Mouse (Mus musculus): ENCODE results near the gene Lipc. TPM values are rescaled to one million over a fixed set of nuclear protein-coding genes. Genes with fewer than 3 reads are reported as not detected.

Lipc gene
- total RNA-seq (2022) = under 1 TPM in 2 of 4 experiments, not detected in 2; 0.22 to 0.25 TPM

DNA sequence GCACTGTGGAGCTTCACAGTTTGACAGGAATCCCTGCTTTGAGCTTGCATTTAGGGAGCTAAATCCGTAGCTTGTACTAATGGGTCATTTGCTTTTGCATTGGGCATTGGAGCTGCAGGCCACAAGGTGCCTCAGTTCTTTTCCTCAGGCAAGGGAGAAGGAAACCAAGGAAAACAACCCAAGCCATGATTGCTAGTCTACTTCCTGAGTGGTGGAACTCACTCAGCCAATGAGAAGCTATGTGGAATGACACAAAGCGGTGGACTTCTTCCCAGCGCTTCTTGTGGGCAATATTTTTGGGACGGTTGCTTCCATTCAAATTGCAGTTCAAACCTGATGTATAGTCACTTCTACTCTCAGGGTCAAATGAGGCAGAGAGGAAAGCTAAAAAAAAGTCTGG, at the start of gene Lipc:
Gene Lipc, minus strand, starts transcription at position 101 of the 400 bp plus-strand sequence.
- no peak for DNase-seq (ENCODE audit: low spot score in 2 of 2)

DNA sequence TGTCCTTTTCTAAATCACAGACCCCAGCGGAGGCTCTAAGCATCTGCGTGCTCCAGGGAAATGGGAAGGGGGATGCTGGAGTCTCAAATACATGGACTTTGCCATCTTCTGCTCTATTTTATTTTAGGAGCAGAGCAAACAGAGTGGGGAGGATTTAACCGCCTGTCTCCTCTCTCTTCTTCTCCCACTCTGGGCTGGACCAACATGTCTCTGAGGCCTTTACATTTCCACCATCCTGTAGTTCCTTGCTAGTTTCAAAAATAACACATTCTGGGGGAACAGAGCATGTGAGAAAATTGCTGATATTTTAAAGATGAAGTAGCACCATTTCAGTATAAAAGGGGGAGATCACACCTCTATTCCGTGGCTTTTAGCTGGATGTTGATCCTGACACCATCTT, 47.1 kb upstream of the Lipc start:
- DNase-seq (ENCODE audit: low spot score in 2 of 2) = no peak

DNA sequence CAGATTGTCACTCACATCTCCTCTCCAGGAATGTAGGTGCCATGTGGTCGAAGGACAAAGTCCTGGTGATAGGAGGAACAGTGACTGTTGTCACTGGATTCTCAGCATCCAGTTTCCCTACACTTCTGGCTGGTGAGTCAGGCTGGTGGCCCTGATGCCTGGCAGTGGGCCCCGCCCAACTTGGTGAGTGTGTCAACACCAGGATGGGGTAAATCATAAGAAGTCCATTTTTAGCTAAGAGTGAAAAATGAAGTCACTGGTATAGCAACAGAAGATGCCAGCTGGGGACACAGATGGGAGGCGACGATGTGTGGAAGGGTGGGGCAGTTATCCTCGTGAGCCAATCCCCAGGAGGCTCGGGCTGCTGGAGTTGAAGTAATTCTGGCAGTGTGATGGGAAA, 46.7 kb upstream of the Lipc start:
- peak; percentile 36 to 92 for DNase-seq (ENCODE audit: low spot score in 2 of 2)

DNA sequence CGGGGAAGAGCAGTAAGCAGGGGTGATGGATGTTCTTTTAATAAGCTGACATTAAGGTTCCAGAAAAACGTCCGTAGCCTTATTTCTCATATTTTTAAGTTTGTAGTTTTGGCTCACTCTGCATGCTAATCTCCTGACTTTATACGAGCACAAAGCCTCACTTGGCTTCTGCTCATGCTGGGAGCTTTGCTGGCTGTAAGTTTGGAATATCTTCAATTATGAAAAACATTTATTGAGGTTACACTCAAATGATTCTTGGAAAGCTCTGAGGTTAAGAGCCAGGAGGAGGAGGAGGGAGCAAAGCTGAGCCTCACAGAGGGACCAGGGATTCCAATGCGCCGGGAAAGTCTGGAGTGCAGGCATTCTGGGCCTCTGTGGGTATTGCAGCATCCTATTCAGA, 41.3 kb upstream of the Lipc start:
- no peak for DNase-seq (ENCODE audit: low spot score in 2 of 2)

DNA sequence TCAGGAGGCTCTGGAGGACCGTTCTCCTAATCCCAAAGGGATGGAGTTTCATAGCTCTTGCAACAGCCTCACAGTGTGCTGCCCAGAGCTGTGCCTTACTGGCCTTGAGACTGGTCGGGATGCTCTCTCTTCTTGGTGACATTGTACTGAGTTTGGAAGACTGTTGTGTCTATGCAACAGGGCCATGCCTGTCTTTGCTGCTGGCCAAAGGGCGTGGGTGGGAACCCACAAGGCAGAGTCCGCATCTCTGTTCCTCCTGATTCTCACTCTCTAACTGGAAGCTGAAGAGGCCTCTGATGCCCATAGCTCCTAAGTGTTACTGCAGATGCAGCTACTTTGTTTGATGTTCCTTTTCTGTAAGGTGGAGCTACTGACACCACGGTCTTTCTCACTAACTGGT, 39.4 kb upstream of the Lipc start:
- DNase-seq (ENCODE audit: low spot score in 2 of 2) = no peak

DNA sequence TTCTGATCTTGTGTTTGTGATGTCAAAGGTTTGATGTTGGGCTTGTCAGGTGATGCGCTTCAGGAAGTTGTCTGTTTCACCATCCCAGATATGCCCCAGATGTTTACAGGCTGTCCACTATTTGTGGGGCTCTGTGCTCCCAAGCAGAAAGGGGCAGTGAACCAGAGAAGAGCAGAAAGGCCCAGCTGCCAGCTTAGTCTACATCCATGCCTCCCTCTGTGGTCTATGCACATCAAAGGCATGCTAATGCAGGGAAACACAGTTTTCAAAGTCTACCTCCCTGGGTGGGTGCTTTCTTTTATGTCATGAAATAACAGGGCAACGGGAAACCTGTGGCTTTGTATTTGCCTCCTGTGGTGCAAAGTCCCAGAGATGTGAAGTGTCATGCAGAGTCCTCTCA, 35.2 kb upstream of the Lipc start:
- DNase-seq (ENCODE audit: low spot score in 2 of 2) = no peak

DNA sequence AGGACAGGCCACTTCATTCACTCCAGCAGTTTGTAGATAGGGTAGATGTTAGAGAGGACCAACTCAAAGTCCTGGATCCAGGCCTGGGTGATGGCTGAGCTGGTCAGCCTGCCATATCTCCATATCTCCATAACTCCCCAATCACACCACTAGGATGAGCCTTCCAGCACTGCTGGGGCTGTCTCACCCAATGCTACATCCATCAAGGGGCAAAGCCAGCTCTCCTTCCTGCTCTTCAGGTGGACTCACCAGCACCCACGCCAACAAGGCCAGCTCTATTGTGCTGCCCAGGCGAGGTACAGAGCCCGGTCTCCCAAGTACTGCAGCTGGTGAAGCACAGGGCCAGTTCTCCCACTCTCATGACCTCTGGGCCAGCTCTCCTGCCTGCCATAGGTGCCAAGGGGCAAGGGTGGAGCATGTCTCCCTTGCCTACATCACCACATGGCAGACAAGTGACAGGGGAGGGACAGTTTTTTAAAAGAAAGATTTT, 31.0 kb upstream of the Lipc start:
- no peak for DNase-seq (ENCODE audit: low spot score in 2 of 2)

DNA sequence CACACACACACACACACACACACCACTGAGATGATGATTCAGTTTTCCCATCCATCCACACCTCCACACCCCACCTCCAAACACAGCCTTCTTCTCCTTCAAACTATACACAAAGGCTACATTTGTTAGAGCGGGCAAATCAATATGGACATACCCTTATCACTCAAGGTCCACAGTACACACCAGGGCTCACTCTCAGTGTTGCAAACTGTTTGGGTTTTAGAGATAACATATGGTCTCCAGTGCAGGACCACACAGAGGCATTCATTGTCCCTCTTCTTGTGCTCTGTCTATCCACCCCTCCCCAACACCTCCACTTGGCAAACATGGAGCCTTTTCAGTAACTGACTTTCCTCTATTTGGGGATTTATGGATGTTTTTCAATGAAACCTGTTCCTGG, 29.7 kb upstream of the Lipc start:
- no peak for DNase-seq (ENCODE audit: low spot score in 2 of 2)

DNA sequence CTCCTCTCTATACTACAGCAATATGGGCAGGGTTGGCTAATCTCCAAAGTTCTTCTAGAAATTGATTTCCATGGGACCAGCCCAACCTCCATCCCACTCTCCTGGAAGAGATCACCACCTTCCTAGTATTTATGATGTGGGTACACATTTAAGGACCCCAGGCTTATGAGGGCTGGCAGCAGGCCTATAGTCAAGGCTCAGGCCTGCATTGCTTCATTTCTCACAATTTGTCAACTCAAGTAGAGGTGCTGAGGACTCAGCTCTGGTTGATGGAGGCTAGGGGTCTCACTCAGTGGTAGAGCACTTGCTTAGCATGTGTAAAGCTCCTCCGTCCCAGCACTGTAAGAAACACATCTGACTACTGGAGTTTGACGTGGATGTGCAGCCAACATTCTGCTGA, 27.6 kb upstream of the Lipc start:
- DNase-seq (ENCODE audit: low spot score in 2 of 2) = no peak

DNA sequence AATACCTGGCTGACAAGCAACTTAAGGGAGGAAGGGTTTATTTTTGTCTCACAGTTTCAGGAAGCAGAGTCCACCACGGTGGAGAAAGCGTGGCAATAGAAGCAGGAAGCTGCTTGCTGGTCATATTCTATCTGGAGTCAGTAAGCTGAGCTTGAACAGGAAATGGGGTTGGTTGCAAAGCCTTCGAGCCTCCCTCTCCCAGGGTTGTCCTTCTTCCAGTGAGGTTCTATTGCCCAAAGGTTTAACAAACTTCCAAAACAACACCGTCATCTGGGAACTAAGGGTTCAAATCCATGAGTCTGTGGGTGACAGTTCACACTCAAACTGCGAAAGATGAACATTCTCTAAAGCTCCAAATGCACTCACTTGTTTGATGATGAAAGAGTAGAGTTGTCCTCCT, 27.1 kb upstream of the Lipc start:
- DNase-seq (ENCODE audit: low spot score in 2 of 2) = no peak

DNA sequence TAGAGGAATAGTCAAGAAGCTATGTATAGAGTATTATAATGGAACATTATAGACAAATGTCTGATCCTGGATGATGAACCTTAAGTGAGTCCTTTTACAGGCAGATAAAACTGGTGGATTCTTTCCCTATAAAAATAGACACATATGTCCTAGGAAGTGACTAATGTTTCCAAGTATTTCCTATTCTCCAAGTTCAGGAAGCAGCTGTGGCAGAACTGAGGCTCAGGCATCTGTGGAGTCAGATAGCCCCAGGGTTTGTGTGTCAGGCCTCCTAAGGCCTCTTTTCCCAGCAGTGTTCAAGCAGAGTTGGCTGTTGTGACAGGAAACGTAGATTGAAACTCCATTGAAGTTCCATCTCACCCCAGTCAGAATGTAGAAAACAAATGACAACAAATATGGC, 25.4 kb upstream of the Lipc start:
- DNase-seq (ENCODE audit: low spot score in 2 of 2) = no peak

DNA sequence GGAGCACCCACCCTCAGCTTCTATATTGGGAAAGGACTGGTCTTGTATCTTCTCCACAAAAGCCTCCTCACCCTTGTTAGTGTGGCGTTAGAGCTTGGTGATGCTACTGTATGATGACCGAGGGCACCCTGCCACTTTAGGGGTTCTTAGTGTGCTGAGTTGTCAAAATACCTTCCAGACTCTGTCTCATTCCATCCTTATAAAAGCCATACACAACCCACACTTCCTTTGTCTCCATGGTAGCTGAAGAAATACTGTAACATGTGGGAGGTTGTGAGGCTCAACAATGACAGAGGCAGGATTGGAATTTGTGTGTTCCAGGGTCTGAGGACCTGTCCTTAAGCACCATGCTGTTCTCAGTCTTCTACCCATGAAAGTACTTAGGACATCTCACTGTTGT, 23.9 kb upstream of the Lipc start:
- no peak for DNase-seq (ENCODE audit: low spot score in 2 of 2)

DNA sequence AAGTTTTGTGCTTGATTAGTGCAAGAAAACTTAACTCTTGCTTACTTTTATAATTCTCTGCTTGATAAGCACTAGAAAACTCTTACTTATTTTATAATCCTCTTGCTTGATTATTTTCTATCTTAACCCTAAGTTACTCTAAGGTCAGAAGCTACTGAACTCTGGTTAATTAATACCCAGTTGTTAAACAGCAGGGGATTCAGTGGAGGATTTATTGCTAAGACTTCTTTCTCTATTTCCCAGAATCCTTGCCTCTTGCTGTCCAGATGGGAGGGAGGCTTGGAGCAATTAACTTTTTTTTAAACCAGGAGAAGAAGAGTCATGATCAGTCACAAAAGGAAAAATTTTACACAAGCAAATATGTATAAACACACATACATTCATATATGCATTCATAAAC, 21.3 kb upstream of the Lipc start:
- DNase-seq (ENCODE audit: low spot score in 2 of 2) = no peak

DNA sequence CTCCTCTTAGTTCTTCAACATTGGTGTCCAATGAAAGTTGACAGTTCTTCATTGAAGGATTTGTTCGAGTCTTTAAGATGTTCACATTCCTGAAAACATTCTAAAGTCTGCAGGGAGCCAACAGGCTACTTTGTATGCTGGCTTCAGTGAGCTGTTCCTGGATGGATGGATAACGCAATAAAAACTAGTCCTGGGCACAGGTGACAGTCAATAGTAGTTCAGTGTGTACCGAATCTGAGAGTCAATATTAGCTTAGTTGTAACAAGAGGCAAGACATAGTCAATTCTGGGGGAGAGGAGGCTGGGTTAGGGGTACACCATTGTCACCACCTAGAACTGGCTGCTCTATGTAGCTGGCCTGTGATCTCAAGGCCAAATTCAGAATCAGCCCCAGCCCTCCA, 17.2 kb upstream of the Lipc start:
- DNase-seq (ENCODE audit: low spot score in 2 of 2) = no peak

DNA sequence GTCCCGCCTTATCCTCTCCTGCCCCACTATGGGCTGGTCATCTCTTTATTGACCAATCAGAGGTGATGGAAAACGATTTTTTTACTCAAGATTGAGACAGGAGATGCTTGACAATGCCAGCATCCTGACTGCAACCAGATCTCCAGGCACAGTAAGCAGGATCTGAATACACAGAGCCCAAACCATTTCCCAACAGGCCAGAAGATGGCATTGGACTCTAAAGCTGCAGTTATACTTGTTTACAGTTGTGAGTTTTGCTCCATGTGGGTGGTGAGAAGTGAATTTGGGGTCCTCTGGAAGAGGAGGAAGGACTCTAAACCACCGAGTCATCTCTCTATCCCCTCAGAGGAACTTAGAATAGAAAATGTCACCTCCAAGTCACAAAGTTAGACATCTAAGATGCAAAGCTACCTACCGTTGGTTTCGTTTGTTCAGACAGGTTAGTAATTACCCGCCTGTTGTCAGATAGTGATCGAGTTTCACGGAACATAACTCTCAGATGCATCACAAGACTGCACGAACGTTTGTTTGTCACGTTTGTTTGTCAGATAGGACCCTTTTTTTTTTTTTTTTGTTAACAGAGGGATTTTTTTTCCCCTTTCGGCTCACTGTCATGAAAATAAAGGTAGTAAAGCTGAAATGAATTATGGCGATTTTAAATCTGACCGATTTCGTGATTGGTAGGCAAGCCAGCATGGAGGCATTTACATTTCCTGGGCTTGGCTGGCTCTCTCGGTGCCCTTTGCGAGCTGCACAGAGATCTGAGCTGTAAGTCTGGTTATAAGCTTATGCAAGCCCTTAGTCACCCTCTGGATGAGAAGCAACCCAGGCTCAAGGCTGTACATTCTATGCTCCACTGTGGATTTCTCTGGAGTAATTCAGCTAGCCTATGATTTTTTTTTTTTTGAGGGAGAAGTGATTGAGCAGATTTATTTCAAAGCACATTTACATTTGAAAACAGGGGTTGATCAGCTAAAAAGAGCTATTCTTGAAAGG, 14.3 kb upstream of the Lipc start:
- no peak for DNase-seq (ENCODE audit: low spot score in 2 of 2)

DNA sequence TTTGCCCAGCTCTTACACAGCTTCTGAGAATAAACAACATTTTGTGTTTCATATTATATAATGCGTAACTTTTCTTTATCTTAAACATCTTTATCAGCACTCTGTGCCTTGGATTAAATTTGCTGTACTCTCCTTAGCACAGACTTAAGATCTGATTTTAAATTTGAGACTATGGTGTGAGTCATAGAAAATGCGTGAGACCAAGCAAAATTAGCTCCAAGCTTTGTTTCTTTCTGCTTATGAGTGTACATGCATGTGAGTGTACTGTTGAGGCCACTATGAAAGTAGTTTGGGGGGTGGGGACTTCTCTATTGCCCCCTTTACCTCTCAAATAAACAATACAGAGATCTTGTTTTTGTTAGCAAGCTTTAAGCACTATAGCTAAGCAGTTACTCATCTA, 13.4 kb upstream of the Lipc start:
- no peak for DNase-seq (ENCODE audit: low spot score in 2 of 2)

DNA sequence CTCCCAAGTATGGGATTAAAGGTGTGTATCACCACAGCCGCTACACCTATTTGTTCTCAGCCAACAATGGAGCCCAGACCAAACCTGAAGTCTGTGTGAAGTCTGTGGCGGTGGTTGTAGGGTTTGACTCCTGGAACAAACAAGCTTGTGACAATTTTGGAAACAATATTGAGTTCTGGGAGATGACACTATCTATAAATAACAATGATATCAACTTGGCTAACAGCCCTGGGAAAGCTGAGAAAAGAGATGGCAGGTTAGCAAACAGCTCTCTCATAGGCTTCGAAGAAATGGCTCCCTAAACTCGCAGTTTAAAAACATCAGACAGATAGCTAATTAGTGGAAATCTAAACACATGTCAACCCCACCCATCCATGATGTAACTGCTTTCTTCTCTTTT, 13.0 kb upstream of the Lipc start:
- DNase-seq (ENCODE audit: low spot score in 2 of 2) = no peak

DNA sequence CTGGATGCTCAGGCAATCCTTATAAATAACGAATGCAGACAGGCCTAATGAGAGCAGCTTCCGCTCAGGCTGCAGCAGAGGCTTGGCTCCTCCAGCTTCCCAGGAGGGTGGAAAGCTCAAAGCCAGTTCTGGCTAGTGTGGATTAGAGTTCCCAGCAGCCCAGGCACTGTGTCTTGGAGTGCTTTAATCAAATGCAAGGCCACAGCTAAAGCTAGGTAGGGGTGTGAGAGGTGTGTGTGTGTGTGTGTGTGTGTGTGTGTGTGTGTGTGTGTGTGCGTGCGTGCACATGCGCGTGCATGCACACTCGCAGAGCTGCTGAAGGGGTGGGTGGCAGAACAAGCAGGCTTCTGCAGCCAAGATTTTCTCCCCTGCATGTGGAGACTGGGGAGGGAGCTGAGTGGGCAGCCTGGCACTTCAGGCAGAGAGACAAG, 11.4 kb upstream of the Lipc start:
- peak in 1 of 2 experiments; percentile 78 for DNase-seq (ENCODE audit: low spot score in 2 of 2)

DNA sequence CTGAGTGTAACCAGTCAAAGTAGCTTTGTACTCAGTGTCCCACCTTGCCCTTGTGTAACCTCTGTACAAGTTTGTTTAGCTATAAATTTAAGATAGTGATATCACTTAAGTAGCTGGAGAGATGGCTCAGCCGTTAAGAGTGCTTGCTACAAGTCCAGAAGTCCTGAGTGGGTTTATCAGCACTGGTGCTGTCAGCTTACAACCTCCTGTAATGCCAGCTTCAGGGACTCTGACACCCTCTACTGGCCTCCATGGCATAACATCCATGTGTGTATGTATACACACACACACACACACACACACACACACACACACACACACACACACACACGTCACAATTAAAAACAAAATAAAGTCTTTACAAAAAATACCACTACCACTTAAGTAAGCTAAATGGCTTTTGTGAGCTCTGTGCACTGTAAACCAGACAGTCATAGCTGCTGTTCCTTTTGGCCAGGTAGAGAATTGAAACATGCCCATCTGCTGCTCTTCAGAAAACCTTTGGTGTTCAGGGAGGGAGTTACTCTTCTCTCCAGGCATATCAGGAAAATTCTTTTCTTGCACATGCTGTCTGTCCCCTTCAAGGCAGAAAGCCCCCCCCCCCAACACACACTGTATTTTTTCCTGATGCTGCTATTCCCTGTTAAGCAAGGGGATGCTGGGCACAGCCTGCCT, 10.9 kb upstream of the Lipc start:
- DNase-seq (ENCODE audit: low spot score in 2 of 2) = no peak

DNA sequence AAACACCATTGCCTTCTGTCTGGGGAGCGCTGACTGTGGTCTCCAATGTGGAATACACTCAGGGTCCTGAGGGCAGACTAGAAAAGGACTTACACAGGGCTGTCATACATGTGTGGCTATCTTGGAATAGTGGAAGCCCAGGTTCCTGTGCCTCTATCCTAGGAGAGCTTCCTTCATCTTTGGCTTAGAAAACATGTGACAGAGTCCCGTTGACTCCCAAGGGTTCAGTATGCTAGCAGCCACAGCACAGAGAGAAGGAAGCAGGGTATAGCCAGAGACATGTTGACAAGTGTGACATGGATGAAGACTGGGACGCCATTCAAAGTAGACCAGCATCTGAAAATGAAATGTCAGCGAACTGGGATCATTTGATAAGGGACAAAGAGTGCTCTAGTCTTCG, 8.3 kb upstream of the Lipc start:
- DNase-seq (ENCODE audit: low spot score in 2 of 2) = no peak

DNA sequence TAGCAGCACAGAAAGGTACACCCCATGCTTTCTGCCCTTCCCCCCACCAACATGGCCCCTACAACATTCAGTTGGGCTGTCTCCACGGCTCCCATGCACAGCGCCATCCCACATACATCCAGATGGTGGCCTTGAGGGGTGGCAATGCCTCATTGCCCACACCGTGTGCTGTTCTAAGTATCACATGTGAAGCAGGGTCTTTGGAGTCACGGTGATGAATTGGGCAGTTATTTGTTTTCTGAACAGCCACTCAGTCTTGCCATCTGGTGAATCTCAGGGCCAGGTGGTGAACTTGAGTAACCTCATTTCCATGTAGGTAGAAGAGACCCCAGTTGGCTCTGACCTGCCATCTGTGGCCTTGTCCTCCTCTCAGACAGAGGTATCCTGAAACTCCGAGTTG, 7.8 kb upstream of the Lipc start:
- no peak for DNase-seq (ENCODE audit: low spot score in 2 of 2)

DNA sequence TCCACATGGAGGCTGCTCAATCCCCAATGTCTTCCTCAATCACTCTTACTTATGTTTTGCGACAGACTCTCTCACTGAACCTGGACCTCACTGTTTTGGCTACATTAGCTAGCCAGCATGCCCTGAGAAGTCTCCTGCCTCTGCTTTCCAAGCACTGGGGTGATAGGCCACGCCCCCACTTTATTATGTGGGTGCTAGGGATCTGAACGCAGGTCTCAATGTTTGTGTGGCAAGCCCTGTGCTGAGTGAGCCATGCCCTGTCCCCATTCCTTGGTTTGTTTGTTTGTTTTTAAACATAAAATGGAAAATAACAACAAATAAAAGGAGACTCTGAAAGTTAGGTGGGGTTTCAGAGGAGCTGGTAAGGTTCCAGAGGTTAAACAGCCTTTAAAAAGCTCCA, 7.4 kb upstream of the Lipc start:
- DNase-seq (ENCODE audit: low spot score in 2 of 2) = no peak

DNA sequence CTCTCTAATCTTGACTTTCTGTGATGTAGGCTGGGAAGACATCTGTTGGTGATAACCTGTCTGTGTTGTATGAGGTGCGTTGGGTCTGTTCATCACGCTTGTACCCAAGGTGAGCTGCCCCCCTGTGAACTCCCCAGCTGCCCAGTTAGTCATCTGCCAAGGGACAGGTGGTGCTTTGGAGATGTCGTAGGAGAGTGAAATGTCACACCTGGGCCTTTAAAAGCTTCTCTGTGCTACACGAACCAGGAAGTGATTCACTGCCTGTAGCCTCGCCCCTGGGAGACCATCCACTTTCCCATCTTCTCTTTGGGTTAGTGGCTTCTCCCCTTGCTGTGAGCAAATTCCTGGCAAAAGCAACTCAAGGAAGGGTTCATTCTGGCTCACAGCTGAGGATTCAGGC, 6.4 kb upstream of the Lipc start:
- no peak for DNase-seq (ENCODE audit: low spot score in 2 of 2)

All from left cerebral cortex, adult 8-10 months (tissue).